Mouse (Mus musculus) hindbrain, embryonic 13.5 days (tissue): ENCODE data around the gene Ppp1r13l. TPM values are rescaled to one million over a fixed set of nuclear protein-coding genes. Genes with fewer than 3 reads are reported as not detected.
A peak's percentile ranks its signal among the peaks of the same experiment; 100 is the strongest.

Experiments used
- ATAC-seq: fragments of 200-750 bp; cut with Nextera tagmentation; 2 replicates; pipeline ENCODE4 v1.8.0; 2017; ENCODE audit warnings: moderate TSS enrichment; ENCODE audit not compliant: low FRiP score
- H3K27ac ChIP-seq: fragments of 300-500 bp; sonication (generic); 2 replicates; pipeline ENCODE4 v1.5.1; 2015; ENCODE audit warnings: inconsistent platforms, mild to moderate bottlenecking, moderate library complexity
- H3K27me3 ChIP-seq: fragments of 300-500 bp; sonication (generic); 2 replicates; pipeline ENCODE4 v1.6.1; 2015; ENCODE audit warnings: mild to moderate bottlenecking, inconsistent platforms
- H3K36me3 ChIP-seq: fragments of 300-500 bp; sonication (generic); 2 replicates; pipeline ENCODE4 v1.6.1; 2015; ENCODE audit warnings: mild to moderate bottlenecking, inconsistent platforms
- H3K4me1 ChIP-seq: fragments of 300-500 bp; sonication (generic); replicated peaks from 2 replicates; pipeline ENCODE4 v1.6.1; 2015; ENCODE audit warnings: inconsistent platforms
- H3K4me2 ChIP-seq: fragments of 300-500 bp; sonication (generic); 2 replicates; pipeline ENCODE4 v1.6.1; 2015; ENCODE audit warnings: inconsistent platforms, mild to moderate bottlenecking, moderate library complexity
- H3K4me3 ChIP-seq: fragments of 300-500 bp; sonication (generic); 2 replicates; pipeline ENCODE4 v1.5.1; 2015; ENCODE audit warnings: mild to moderate bottlenecking, inconsistent platforms
- H3K9ac ChIP-seq: fragments of 300-500 bp; sonication (generic); 2 replicates; pipeline ENCODE4 v1.6.1; 2015; ENCODE audit warnings: mild to moderate bottlenecking, inconsistent platforms
- H3K9me3 ChIP-seq: fragments of 300-500 bp; sonication (generic); 2 replicates; pipeline ENCODE4 v1.6.1; 2016; ENCODE audit warnings: inconsistent platforms
- WGBS: fragments of 180-500 bp; shearing (Covaris S2); methylation state at CpG from one replicate; pipeline ENCODE4 v1.1.7; 2015; 5-methylcytosine and 5-hydroxymethylcytosine counted together
- polyA plus RNA-seq: library from polyadenylated mRNA; unstranded; fragments of >200 nt; fragmentation: Nextera tagmentation; extraction: Ambion mirVana; gene quantifications from 2 replicates; pipeline ENCODE4 v1.2.1, GENCODE M21; 2015

Ppp1r13l gene
- polyA plus RNA-seq, 1 experiment from 2014 or later, result 2.2 TPM

- H3K9me3 ChIP-seq, result no peaks in the 10 kb centered on the region
- peaks cover 36% of the 10 kb centered on the region for H3K4me1 ChIP-seq
- peaks cover 29% of the 10 kb centered on the region for H3K27me3 ChIP-seq
- peak overlapping the region; percentile 45 for H3K4me3 ChIP-seq
- H3K36me3 ChIP-seq, result no peaks in the 10 kb centered on the region
- peak overlapping the region; percentile 73; the same call in 1 of the 2 replicates for H3K9ac ChIP-seq
- WGBS, result 22% methylated on average over 10 of the region's 10 CpGs
- H3K4me2 ChIP-seq, result peak overlapping the region; percentile 86; the same call in 1 of the 2 replicates
- no peak overlapping the region for H3K27ac ChIP-seq
- ATAC-seq, result no peak
Observed at GRCm38 (mm10) chr7:19341250-19341649, 18.3 kb upstream of the Ppp1r13l start.

- ATAC-seq, result no peak
- Histone ChIP-seq H3K27ac (no peak overlapping the region), H3K4me1 (peaks cover 41% of the 10 kb centered on the region), H3K9ac (peak overlapping the region; percentile 73), H3K36me3 (no peaks in the 10 kb centered on the region), H3K27me3 (peaks cover 29% of the 10 kb centered on the region), H3K9me3 (no peaks in the 10 kb centered on the region), H3K4me2 (peak overlapping the region; percentile 86), H3K4me3 (peak overlapping the region; percentile 45)
- under 1% methylated on average over 41 of the region's 41 CpGs for WGBS
Observed at GRCm38 (mm10) chr7:19341761-19342409, 17.7 kb upstream of the Ppp1r13l start.

- Histone ChIP-seq H3K27me3 (peaks cover 29% of the 10 kb centered on the region), H3K4me2 (peak overlapping the region; percentile 86), H3K36me3 (peaks cover 1% of the 10 kb centered on the region; the same call in 1 of the 2 replicates), H3K4me3 (peak overlapping the region; percentile 45), H3K4me1 (peaks cover 42% of the 10 kb centered on the region), H3K9me3 (no peaks in the 10 kb centered on the region), H3K27ac (no peak overlapping the region), H3K9ac (peak overlapping the region; percentile 73)
- under 1% methylated on average over 27 of the region's 27 CpGs for WGBS
- no peak for ATAC-seq
Observed at GRCm38 (mm10) chr7:19342481-19343027, 17.0 kb upstream of the Ppp1r13l start.

- 1% methylated on average over 11 of the region's 11 CpGs for WGBS
- peaks cover 42% of the 10 kb centered on the region for H3K4me1 ChIP-seq
Observed at GRCm38 (mm10) chr7:19343210-19343808, 16.2 kb upstream of the Ppp1r13l start.

GRCm38 (mm10) chr7:19344237-19344847 is 15.2 kb upstream of the Ppp1r13l start, which contains the start of gene Ercc1:
Gene Ercc1, plus strand, starts transcription at chr7:19344778.
- Histone ChIP-seq H3K4me3 (peak within 1 kb of the TSS; percentile 67), H3K36me3 (peaks cover 18% of the 10 kb centered on the region), H3K4me1 (peaks cover 42% of the 10 kb centered on the region), H3K4me2 (peak within 1 kb of the TSS; percentile 81), H3K9ac (peak within 1 kb of the TSS; percentile 75), H3K27ac (peak within 1 kb of the TSS; percentile 91), H3K9me3 (no peaks in the 10 kb centered on the region), H3K27me3 (peaks cover 21% of the 10 kb centered on the region)
- peak; percentile 21 for ATAC-seq
- WGBS, result 27% methylated on average over 12 of the region's 12 CpGs

More at GRCm38 (mm10) chr7:19343210-19343808, 16.2 kb upstream of the Ppp1r13l start:
- H3K9ac ChIP-seq, result no peak overlapping the region
- H3K36me3 ChIP-seq, result peaks cover 7% of the 10 kb centered on the region
- H3K9me3 ChIP-seq, result no peaks in the 10 kb centered on the region
- H3K27me3 ChIP-seq, result peaks cover 22% of the 10 kb centered on the region
- H3K27ac ChIP-seq, result no peak overlapping the region
- H3K4me3 ChIP-seq, result no peak overlapping the region
- H3K4me2 ChIP-seq, result peak overlapping the region; percentile 86; the same call in 1 of the 2 replicates
- ATAC-seq, result no peak

GRCm38 (mm10) chr7:19344938-19345471 is 14.5 kb upstream of the Ppp1r13l start:
- Histone ChIP-seq H3K27me3 (peaks cover 19% of the 10 kb centered on the region), H3K4me1 (peaks cover 42% of the 10 kb centered on the region), H3K36me3 (peaks cover 24% of the 10 kb centered on the region), H3K9me3 (no peaks in the 10 kb centered on the region), H3K4me3 (peak overlapping the region; percentile 67), H3K9ac (peak overlapping the region; percentile 75), H3K4me2 (peak overlapping the region; percentile 81), H3K27ac (peak overlapping the region; percentile 91)
- 0% methylated on average over 31 of the region's 31 CpGs for WGBS
- ATAC-seq, result peak; percentile 95

GRCm38 (mm10) chr7:19349188-19349915 is 10.2 kb upstream of the Ppp1r13l start:
- Histone ChIP-seq H3K4me3 (no peak overlapping the region), H3K27ac (no peak overlapping the region), H3K9me3 (no peaks in the 10 kb centered on the region), H3K36me3 (peaks cover 63% of the 10 kb centered on the region), H3K27me3 (no peaks in the 10 kb centered on the region), H3K9ac (no peak overlapping the region), H3K4me1 (peaks cover 19% of the 10 kb centered on the region), H3K4me2 (no peak overlapping the region)
- ATAC-seq, result no peak
- 90% methylated on average over 13 of the region's 13 CpGs for WGBS

- ATAC-seq, result no peak
- no peak overlapping the region for H3K4me2 ChIP-seq
- WGBS, result 96% methylated on average over 8 of the region's 8 CpGs
- H3K27me3 ChIP-seq, result no peaks in the 10 kb centered on the region
- no peak overlapping the region for H3K27ac ChIP-seq
- peaks cover 15% of the 10 kb centered on the region for H3K4me1 ChIP-seq
- H3K36me3 ChIP-seq, result peaks cover 71% of the 10 kb centered on the region
- H3K9ac ChIP-seq, result no peak overlapping the region
- no peaks in the 10 kb centered on the region for H3K9me3 ChIP-seq
- no peak overlapping the region for H3K4me3 ChIP-seq
Observed at GRCm38 (mm10) chr7:19350221-19350620, 9.3 kb upstream of the Ppp1r13l start.

GRCm38 (mm10) chr7:19354991-19355390 is 4.6 kb upstream of the Ppp1r13l start:
- H3K27ac ChIP-seq, result no peak overlapping the region
- ATAC-seq, result no peak
- H3K27me3 ChIP-seq, result no peaks in the 10 kb centered on the region
- H3K9ac ChIP-seq, result 0 out of 2 replicates have a peak overlapping the region, but pooled peaks have one; percentile 35
- H3K9me3 ChIP-seq, result no peaks in the 10 kb centered on the region
- peaks cover 16% of the 10 kb centered on the region for H3K4me1 ChIP-seq
- WGBS, result 96% methylated on average over 5 of the region's 5 CpGs
- no peak overlapping the region for H3K4me3 ChIP-seq
- H3K36me3 ChIP-seq, result peaks cover 69% of the 10 kb centered on the region
- no peak overlapping the region for H3K4me2 ChIP-seq

GRCm38 (mm10) chr7:19356311-19356710 is 3.2 kb upstream of the Ppp1r13l start:
- H3K4me1 ChIP-seq, result peaks cover 26% of the 10 kb centered on the region
- H3K9me3 ChIP-seq, result no peaks in the 10 kb centered on the region
- no peak overlapping the region for H3K4me2 ChIP-seq
- H3K4me3 ChIP-seq, result no peak overlapping the region
- ATAC-seq, result no peak
- no peaks in the 10 kb centered on the region for H3K27me3 ChIP-seq
- H3K27ac ChIP-seq, result no peak overlapping the region
- WGBS, result 66% methylated on average over 10 of the region's 10 CpGs
- H3K9ac ChIP-seq, result no peak overlapping the region
- H3K36me3 ChIP-seq, result peaks cover 59% of the 10 kb centered on the region
